Mouse (Mus musculus) G1E (cell line): Measurements from ENCODE around the gene Ugt3a1.

ENCODE experiments used
- CTCF ChIP-seq: IDR thresholded peaks from 2 replicates; pipeline ENCODE4 v1.5.1; 2012; ENCODE audit warnings: low read depth, low read length, inconsistent platforms, mixed read lengths
- GATA1 ChIP-seq: IDR thresholded peaks from 2 replicates; pipeline ENCODE4 v1.6.1; 2012; ENCODE audit warnings: borderline replicate concordance, low read length, inconsistent platforms, mixed read lengths
- TAL1 ChIP-seq: conservative IDR thresholded peaks from 2 replicates; pipeline ENCODE4 v1.6.1; 2012; ENCODE audit warnings: low read depth, low read length, inconsistent platforms, mixed read lengths

DNA sequence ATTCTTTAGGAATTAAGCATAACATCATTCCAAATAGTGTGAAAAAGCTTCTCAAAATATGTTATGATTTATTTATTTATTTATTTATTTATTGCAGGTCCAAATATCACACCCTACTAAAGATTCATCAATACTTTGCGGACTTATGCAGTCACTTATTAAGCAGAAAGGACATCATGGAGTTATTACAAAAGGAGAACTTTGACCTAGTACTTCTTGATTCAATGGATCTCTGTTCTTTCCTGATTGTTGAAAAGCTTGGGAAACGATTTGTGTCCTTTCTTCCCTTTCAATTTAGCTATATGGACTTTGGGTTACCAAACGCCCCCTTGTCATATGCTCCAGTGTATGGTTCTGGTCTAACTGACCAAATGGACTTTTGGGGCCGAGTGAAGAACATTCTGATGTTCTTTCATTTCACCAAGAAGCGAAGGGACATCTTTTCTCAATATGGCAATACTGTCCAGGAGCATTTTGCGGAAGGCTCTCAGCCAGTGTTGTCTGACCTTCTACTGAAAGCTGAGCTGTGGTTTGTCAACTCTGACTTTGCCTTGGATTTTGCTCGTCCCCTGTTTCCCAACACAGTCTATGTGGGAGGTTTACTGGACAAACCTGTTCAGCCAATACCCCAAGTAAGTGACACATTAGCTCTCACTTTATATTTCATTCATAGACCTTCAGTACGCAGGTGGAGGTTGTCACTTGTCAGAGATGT lies 29.4 kb downstream of the Ugt3a1 start:
- TF ChIP-seq CTCF = no peak
- TF ChIP-seq TAL1 = no peak
- no peak for TF ChIP-seq GATA1
